Mouse (Mus musculus): ENCODE measurements around the gene Ptcd1.

- TF ChIP-seq CTCF (IDR thresholded peaks at IDR 0.05), result no peak
- TF ChIP-seq EP300 (IDR thresholded peaks at IDR 0.05; ENCODE audit: insufficient read depth, low read depth, low read length), result no peak
- TF ChIP-seq POLR2A (IDR thresholded peaks at IDR 0.05; ENCODE audit: insufficient read depth, low read depth, low read length), result no peak
These were observed 48.4 kb downstream of the Ptcd1 start for GRCm38 (mm10) chr5:145118461-145118860.
